Mouse (Mus musculus): ENCODE data around the gene Ets1.

GRCm38 (mm10) chr9:32679531-32679930, 43.5 kb downstream of the Ets1 start:
- TF ChIP-seq CTCF (IDR thresholded peaks at IDR 0.05; ENCODE audit: control insufficient read depth, insufficient read depth, insufficient replicate concordance, low read depth, low read length) (no peak), POLR2A (IDR thresholded peaks at IDR 0.05; ENCODE audit: control insufficient read depth, low read depth, low read length) (no peak)

Measured in testis, adult 2 months (tissue).